Mouse (Mus musculus) testis, adult 2 months (tissue): ENCODE measurements at regions not wholly inside any gene's neighbourhood (a gene's known extent, or its start where the extent isn't known, plus 50 kb on each side); places are given as distances from the start of the nearest gene placed in this dataset.

ENCODE experiments used
- CTCF ChIP-seq: fragments of 200-500 bp; IDR thresholded peaks from 2 replicates; pipeline ENCODE4 v1.5.1; 2012; ENCODE audit warnings: low read depth, mild to moderate bottlenecking, inconsistent platforms, low read length, moderate library complexity; ENCODE audit not compliant: control insufficient read depth, insufficient read depth, insufficient replicate concordance
- POLR2A ChIP-seq: fragments of 200-500 bp; IDR thresholded peaks from 2 replicates; pipeline ENCODE4 v1.6.1; 2012; ENCODE audit warnings: low read depth, mild to moderate bottlenecking, inconsistent platforms, low read length, moderate library complexity; ENCODE audit not compliant: control insufficient read depth

DNA sequence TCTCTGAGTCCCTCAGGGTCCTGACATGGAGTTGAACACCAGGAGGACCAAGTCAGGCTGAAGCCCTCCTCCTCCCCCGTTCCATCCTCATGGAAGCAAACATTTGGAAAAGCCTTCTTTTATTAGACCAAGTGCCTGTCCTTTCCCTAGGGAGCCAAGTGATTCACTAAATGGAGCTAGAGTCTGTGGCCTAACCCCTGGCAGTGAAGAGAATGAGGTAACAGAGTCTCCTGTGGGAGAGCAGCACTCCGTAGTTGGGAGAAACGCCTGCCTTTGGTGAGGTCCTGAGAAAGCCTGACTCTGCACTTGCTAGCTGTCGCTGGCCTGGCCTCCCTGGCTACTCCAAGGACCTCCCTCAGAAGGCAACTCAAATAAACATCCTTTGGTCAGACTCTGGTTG lies 104.2 kb downstream of the Tle3 start:
- no peak for TF ChIP-seq CTCF
- no peak for TF ChIP-seq POLR2A
